Mouse (Mus musculus) cerebellum, adult (tissue): ENCODE data around the gene Mrps7.
"Not testable (repeated sequence)": the region's sequence is repeated elsewhere in the genome, so short reads cannot be mapped to it uniquely, and the experiment has no call there.

Experiments
- ATAC-seq: cut with Nextera tagmentation; 2 replicates; pipeline ENCODE4 v1.9.2; 2017; ENCODE audit warnings: mild to moderate bottlenecking, moderate library complexity, mixed read lengths; ENCODE audit not compliant: insufficient number of reproducible peaks, low FRiP score, low TSS enrichment

Mrps7 gene

GRCm38 (mm10) chr11:115645498-115645897 is 41.8 kb downstream of the Mrps7 start:
- not testable (repeated sequence) for ATAC-seq

- ATAC-seq = no peak
These were observed 42.7 kb downstream of the Mrps7 start for GRCm38 (mm10) chr11:115646439-115646838.

GRCm38 (mm10) chr11:115647459-115647858 is 43.7 kb downstream of the Mrps7 start:
- no peak for ATAC-seq

- ATAC-seq = peak; percentile 89
These were observed 46.0 kb downstream of the Mrps7 start for GRCm38 (mm10) chr11:115649706-115650105.

- no peak for ATAC-seq
These were observed 48.0 kb downstream of the Mrps7 start for GRCm38 (mm10) chr11:115651680-115652079.

GRCm38 (mm10) chr11:115653194-115653593 is 49.5 kb downstream of the Mrps7 start:
- ATAC-seq = no peak

GRCm38 (mm10) chr11:115654128-115654527 is 50.4 kb downstream of the Mrps7 start:
- ATAC-seq = no peak
